Mouse (Mus musculus) B cell, adult 2 months (primary cell): ENCODE results near the gene Tepp.

Source experiments
- DNase-seq, 2 experiments: peaks; one replicate each; pipeline ENCODE4 v3.0.0; 2022

Gene Tepp

DNA sequence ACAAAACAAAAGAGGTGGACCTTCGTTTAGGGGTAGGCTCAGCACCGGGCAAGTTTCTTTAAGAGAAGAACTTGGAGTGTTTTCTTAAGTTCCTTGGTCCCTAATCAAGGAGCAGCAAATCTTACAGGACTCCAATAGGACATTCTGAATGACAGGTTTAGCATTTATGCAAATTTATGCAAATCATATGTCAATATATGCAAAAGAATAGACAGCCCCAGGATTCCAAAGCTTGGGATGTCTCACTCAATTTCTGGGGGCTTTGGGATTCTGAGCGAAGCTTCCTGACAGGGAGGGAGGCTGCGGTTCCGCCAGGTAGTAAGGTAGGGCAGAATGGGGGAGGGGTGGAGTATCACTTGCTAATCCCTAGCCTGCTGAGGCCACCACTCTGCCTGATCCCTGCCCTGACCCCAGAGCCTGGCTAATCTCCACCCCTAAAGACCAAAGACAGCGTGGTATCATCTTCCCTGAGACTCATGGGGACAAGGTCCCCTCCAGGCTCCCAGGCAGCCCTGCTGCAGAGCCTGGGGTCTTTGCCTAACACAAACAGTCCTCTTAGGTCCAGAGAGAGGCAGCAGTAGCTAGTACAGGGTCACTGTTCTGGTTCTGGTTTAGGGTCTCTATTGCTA, at the start of gene Tepp:
Tepp (plus strand) TSS at position 225 of the 629 bp plus-strand sequence.
- DNase-seq, result no peak

DNA sequence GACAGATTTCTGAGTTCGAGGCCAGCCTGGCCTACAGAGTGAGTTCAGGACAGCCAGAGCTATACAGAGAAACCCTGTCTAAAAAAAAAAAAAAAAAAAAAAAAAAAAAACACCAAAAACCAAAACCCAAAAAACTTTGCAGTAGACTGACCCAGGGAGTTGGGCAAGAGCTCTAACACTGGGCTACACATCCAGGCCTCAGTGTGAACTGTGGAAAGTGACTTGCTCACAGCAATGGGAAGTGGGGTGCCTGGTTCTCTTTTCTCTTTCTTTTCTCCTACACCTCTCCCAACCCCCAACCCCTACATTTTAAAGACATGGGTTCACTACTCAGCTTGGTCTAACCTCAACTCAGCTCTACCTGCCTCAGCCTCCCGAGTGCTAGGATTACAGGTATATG, 48.2 kb upstream of the Tepp start:
- no peak for DNase-seq

DNA sequence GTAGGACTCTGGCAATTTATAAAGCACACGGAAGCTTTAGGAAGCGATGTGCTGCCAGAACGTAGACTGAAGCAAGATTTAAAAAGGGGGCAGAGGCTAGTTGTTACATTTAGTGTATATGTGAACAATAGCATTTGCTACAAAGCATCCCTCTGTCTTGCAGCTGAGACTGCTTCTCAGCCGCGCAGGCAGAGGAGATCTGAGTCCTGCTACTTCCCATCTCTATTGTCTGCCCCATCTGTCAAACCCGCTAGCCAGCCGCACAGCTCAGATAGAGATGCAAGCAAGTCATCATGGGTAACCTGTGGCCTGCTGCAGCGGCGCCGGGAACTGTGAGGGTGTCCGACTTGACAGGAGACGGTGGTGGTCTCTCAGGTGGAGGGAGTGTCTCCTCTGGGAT, 39.9 kb upstream of the Tepp start:
- DNase-seq, result no peak

DNA sequence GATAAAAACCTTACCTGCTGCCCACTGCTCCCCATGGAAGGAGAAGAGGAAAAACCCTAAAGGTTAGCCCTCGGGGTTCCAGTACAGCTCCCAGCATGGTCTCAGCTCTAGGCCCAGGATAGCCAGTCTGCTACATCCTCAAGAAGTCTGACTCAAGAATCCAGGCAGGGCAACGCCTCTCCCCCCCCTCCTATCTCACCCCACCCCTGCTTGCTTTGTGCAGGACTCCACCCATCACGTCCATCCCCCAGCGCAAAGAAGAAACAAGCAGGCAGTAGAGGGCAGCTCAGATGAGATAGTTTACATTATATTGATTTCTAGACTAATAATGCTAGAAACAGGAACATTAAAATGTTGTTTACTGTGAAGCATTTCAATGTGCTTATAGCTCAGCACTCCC, 38.5 kb upstream of the Tepp start:
- no peak for DNase-seq

DNA sequence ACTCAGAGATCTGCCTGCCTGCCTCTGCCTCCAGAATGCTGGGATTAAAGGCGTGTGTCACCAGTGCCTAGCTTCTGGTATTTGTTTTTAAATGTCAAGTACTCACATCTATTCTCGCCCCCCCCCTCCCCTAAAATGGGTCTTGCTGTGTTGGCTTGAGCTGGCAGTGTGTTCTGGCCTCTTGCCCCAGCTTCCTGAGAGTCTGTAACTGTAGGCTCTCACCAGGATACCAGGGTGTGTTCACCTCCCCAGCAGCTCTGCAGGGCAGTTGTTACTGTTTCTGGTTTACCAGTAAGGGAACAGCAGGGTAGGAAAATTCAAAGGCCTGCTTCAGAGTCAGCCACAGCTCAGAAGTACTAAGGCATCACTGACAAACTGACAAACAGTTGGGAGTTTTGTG, 37.5 kb upstream of the Tepp start:
- DNase-seq, result no peak

DNA sequence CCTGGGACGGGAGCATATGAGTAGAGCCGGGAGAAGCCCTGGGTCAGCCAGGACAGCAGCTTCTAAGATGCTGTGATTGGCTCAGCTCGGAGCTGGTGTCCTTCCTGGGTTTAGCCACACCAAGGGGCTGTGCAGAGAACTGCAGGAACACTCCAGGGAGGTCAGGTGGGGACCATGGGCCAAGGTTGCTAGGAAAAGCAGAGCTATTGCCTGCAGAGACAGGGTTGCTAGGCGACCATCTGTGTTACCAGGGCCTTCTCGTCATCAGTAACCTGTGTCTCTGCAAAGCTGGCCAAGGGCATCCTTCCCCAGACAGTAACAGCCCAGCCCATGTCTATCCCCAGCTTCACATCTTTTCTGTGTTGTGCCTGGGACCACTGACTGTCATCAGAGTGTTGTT, 28.9 kb upstream of the Tepp start:
- DNase-seq, result no peak

DNA sequence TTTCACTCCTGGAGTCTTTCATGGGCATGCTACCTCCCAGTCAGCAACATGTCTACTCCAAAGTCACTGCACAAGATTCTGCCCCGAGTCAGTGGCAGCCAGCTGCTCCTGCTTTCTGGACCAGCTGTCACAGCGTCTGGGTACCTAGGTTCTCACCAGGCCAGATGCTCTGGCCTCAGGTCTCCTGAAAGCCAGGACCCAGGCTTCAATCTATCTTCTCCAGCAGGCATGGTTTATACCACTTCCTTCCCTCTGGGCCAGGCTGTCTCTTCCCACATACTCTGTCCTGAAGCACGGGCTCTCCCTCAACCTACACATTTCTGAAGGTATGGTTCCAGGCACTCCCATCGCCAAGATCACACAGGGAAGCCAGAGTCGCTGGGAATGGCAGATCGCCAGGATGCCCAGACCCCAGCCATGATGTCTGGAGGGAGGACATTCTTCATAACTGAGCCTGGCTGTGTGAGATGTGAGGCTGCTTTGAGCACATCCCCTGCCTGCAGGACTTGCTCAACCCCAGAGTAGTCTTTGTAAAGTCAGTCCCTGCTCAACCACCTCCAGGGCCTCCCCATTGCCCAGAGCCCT, 21.2 kb upstream of the Tepp start:
- DNase-seq, result no peak

- DNase-seq, result no peak
Measured at GRCm38 (mm10) chr8:95293172-95293571, 17.2 kb upstream of the Tepp start.

DNA sequence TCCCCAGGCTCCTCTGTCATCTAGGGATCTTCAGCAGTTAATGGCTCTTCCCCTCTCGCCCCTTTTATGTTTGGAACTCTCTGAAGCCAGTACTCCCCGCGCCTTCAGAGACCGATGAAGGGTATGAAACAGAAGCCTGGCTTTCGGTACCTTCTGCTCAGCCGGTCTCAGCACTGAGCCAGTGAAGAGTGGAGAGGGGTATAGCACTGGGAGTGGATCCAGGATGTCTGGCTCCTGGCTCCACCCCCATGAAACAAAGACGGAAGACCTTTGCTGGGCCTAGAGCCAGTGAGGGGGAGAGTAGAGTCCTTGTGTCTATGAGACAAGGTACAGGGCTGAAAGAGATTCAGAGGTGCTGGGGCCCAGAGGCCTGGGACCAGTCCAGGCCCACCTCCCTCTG, 16.5 kb upstream of the Tepp start:
- DNase-seq, result no peak

DNA sequence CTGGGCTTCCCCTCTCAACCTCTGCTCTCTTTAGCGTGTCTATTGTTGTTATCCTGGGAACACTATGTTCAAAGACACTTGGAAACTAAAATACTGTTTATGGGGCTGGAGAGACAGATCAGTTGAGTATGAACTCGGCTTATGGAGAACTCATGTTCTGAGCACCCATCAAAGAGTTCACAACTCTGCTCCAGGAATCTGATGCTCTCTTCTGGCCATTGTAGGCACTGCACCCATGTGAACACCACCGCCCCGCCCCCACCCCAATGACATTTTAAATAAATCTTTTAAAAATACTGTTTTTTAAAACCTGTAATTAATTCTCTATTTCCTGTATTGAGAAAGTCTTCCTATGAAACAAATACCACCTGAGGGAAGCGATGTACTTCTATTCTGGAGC, 8.0 kb upstream of the Tepp start:
- peak; percentile 33 to 42 for DNase-seq

- DNase-seq, result no peak
Measured at GRCm38 (mm10) chr8:95305526-95305925, 4.8 kb upstream of the Tepp start.

DNA sequence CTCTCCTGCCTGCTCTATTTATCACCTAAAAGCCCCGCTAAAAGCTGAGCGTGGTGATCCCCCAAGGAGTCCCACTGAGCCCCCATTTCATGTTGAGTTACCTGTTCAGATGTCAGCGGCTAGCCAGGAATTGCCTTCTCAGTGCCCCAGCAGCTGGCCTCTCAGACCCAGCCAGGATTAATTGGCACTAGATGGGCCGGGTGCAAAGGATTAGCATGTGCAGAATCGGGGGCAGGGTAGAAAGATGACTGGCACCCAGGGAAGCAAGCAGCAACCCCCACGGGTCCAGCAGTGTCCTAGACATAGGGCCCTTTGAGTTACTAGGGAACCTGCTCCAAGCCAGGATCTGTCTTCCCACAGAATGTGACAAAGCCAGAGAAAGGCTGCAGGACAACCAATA, 3.9 kb upstream of the Tepp start, which contains the start of gene Cngb1:
Cngb1 (minus strand) TSS at position 155 of the 400 bp plus-strand sequence.
- DNase-seq, result no peak

- DNase-seq, result peak in 1 of 2 experiments; percentile 17
Measured at GRCm38 (mm10) chr8:95312836-95313235, 2.5 kb downstream of the Tepp start.

GRCm38 (mm10) chr8:95313857-95314256, 3.5 kb downstream of the Tepp start:
- DNase-seq, result no peak

DNA sequence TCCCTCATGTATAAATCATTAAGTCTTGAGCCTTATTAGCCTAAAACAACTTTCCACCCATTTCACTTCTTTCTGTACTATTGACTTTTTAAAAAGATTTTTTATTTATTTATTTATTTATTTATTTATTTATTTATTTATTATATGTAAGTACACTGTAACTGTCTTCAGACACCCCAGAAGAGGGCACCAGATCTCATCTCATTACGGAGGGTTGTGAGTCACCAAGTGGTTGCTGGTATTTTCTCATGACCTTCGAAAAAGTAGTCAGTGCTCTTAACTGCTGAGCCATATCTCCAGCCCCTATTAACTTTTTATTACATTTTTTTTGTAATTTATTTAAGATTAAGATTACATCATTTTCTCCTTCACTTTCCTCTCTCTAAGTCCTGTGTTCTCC, 4.3 kb downstream of the Tepp start:
- DNase-seq, result no peak

- DNase-seq, result no peak
Measured at GRCm38 (mm10) chr8:95315350-95315749, 5.0 kb downstream of the Tepp start.

GRCm38 (mm10) chr8:95320224-95321139, 10.1 kb downstream of the Tepp start:
- peak; percentile 87 to 91 for DNase-seq

DNA sequence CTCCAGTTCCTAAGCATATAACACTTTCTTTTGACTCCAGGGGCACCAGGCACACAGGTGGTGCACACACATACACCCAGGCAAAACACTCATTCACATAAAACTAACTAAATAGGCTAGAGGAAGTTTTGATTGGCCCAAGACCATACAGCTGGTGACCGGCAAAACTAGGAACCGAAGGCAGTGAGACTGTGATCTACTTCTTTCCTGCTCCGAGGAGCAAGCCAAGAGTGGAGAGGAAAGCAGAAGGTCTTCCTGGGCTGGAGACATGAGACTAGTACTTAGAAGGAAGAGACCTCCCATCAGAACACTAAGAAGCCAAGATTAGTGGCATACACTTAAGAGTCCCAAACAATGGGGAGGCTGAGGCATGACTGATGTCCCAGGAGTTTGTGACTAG, 12.8 kb downstream of the Tepp start:
- DNase-seq, result no peak

- no peak for DNase-seq
Measured at GRCm38 (mm10) chr8:95324646-95325045, 14.3 kb downstream of the Tepp start.

- no peak for DNase-seq
Measured at GRCm38 (mm10) chr8:95326822-95327221, 16.5 kb downstream of the Tepp start.

- no peak for DNase-seq
Measured at GRCm38 (mm10) chr8:95327866-95328465, 17.6 kb downstream of the Tepp start.

GRCm38 (mm10) chr8:95330367-95330766, 20.0 kb downstream of the Tepp start:
- no peak for DNase-seq

DNA sequence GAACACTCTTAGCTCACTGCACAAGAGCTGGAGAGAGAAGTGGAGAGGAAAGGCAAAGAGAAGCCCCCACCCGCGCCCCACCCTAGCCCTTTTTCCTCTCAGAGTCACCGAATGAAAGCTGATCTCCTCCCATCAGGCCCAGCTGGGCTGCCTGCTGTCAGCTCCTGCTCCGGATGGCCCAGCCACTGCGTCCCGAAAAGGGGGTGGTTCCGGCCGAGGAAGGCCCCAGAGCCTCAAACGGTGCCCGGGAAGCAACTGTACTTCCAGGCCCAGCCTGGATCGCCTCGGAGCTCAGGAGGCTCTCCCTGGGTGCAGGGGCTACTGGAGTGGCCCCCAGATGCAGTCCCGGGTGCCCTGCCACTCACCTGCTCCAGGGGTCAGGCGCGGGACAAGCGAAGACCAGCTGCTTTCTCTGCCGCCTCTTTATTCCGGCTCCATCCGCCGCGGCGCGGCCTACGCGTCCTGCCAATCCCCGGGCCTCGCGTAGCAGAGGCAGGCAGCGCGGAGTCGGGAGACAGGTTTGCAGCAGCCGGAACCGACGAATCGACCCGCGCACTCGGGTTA, 20.9 kb downstream of the Tepp start:
- no peak for DNase-seq
